Mouse (Mus musculus) C2C12 (cell line): Measurements from ENCODE around the gene Acsbg2. TPM values are rescaled to one million over a fixed set of nuclear protein-coding genes. Genes with fewer than 3 reads are reported as not detected.

Experiments
- H3K27me3 ChIP-seq: one replicate; pipeline ENCODE4 v1.6.1; 2011; ENCODE audit not compliant: control insufficient read depth, insufficient read depth, insufficient read length
- H3K36me3 ChIP-seq: one replicate; pipeline ENCODE4 v1.6.1; 2011; ENCODE audit not compliant: control insufficient read depth, insufficient read depth
- H3K4me3 ChIP-seq: one replicate; pipeline ENCODE4 v1.5.1; 2011; ENCODE audit warnings: mild to moderate bottlenecking, control low read depth; ENCODE audit not compliant: poor library complexity, insufficient read depth, severe bottlenecking
- H3K79me2 ChIP-seq: one replicate; pipeline ENCODE4 v1.6.1; 2011; ENCODE audit not compliant: control insufficient read depth, insufficient read depth
- H3K79me3 ChIP-seq: one replicate; pipeline ENCODE4 v1.6.1; 2011; ENCODE audit warnings: low read depth, control low read depth
- H3ac ChIP-seq: one replicate; pipeline ENCODE3; 2011; ENCODE audit warnings: low read depth; ENCODE audit not compliant: control insufficient read depth, insufficient read length
- CEBPB ChIP-seq: IDR thresholded peaks from one replicate; pipeline ENCODE4 v1.6.1; 2011; ENCODE audit warnings: low read depth, mild to moderate bottlenecking, control low read depth, moderate library complexity
- CTCF ChIP-seq: IDR thresholded peaks from one replicate; pipeline ENCODE4 v1.5.1; 2011; ENCODE audit not compliant: control insufficient read depth, insufficient read depth, insufficient read length
- FOSL1 ChIP-seq: IDR thresholded peaks from one replicate; pipeline ENCODE4 v1.8.0; 2011; ENCODE audit warnings: mild to moderate bottlenecking, low read length; ENCODE audit not compliant: poor library complexity, insufficient read depth, severe bottlenecking
- MAX ChIP-seq: IDR thresholded peaks from one replicate; pipeline ENCODE4 v1.6.1; 2011; ENCODE audit warnings: mild to moderate bottlenecking, control low read depth
- MYOD1 ChIP-seq: IDR thresholded peaks from one replicate; pipeline ENCODE4 v1.6.1; 2011; ENCODE audit warnings: low read depth; ENCODE audit not compliant: control insufficient read depth, insufficient read length
- MYOG ChIP-seq: IDR thresholded peaks from one replicate; pipeline ENCODE4 v1.6.1; 2011; ENCODE audit not compliant: control insufficient read depth, insufficient read length; ENCODE audit errors: extremely low read depth
- USF1 ChIP-seq: IDR thresholded peaks from one replicate; pipeline ENCODE4 v1.6.1; 2011; ENCODE audit warnings: low read depth, mild to moderate bottlenecking, control low read depth, moderate library complexity
- polyA plus RNA-seq: library from polyadenylated mRNA; unstranded; fragments of >200 nt; fragmentation: generic; extraction: Trizol; gene quantifications from one replicate; pipeline ENCODE4 v1.2.1, GENCODE M21; 2012; ENCODE audit warnings: missing spikeins

Gene Acsbg2
- polyA plus RNA-seq, 1 experiment: not detected

DNA sequence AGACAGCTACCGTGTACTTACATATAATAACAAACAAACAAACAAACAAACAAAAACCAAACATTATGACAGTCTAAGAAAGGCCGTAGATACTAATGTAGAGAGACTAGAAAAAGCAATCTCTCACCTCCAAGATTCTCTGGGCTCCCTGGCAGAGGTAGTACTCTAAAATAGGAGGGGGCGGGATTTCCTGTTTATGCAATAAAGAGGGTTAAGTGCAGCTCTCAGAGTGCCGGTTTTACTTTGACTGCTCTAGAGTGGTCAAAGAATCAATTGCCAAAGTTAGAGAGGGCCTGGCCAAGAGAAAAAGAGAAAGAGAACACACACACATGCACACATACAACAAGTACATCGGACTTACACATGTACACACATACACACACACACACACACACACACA is 32.1 kb downstream of the Acsbg2 start:
- Histone ChIP-seq H3K79me2 (no peaks in the 10 kb centered on the region), H3ac (no peak overlapping the region), H3K79me3 (no peaks in the 10 kb centered on the region), H3K36me3 (no peaks in the 10 kb centered on the region), H3K27me3 (peaks cover 50% of the 10 kb centered on the region), H3K4me3 (no peak overlapping the region)
- TF ChIP-seq MYOG: no peak
- TF ChIP-seq CEBPB: no peak
- no peak for TF ChIP-seq CTCF
- TF ChIP-seq MYOD1: no peak
- no peak for TF ChIP-seq USF1

DNA sequence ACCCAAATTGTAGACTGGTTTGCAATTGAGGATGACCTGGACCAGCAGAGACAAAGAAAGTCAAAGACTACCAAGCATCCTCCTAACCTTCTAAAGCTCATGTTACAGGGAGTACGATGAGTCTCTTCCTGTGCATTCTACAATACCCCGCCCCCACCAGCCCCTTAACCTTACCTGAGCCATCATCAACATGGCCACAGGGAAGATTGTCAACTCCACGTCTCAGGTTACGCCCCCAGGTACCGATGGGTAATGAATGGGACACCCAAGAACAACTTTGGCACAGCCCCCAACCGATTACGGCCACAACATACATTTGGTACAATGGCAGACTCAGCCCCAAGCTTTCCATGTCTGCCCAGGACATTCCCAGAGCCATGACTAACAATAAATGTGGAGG is 33.7 kb downstream of the Acsbg2 start:
- no peak overlapping the region for H3ac ChIP-seq
- no peaks in the 10 kb centered on the region for H3K36me3 ChIP-seq
- TF ChIP-seq USF1 (no peak), MYOD1 (no peak), MYOG (no peak), FOSL1 (no peak), MAX (no peak), CTCF (no peak), CEBPB (no peak)
- no peaks in the 10 kb centered on the region for H3K79me3 ChIP-seq
- H3K27me3 ChIP-seq: peaks cover 54% of the 10 kb centered on the region
- no peak overlapping the region for H3K4me3 ChIP-seq
- H3K79me2 ChIP-seq: no peaks in the 10 kb centered on the region

DNA sequence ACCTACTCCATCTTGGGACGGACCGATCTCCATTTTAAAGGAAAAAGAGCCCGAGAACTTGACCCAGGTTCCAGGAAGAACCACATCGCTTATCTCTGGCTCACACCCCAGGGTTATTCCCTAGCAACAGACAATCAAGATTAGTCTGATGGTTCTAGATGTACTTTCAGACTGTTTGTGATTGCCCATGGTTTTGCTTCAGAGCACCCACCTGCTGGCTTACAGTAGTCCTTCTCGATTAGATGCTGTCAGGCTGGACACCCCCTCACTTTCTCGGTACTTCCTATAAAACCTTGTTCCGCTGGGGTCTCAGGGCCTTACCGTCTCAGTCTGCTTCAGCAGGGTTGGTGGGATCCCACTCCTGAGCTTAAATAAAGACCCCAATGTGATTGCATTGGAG is 37.9 kb downstream of the Acsbg2 start:
- Histone ChIP-seq H3K79me2 (no peaks in the 10 kb centered on the region), H3K36me3 (no peaks in the 10 kb centered on the region), H3ac (no peak overlapping the region), H3K79me3 (no peaks in the 10 kb centered on the region), H3K4me3 (no peak overlapping the region), H3K27me3 (peaks cover 44% of the 10 kb centered on the region)
- TF ChIP-seq MAX (no peak), MYOD1 (no peak), CEBPB (no peak), USF1 (no peak), CTCF (no peak), FOSL1 (no peak), MYOG (no peak)

DNA sequence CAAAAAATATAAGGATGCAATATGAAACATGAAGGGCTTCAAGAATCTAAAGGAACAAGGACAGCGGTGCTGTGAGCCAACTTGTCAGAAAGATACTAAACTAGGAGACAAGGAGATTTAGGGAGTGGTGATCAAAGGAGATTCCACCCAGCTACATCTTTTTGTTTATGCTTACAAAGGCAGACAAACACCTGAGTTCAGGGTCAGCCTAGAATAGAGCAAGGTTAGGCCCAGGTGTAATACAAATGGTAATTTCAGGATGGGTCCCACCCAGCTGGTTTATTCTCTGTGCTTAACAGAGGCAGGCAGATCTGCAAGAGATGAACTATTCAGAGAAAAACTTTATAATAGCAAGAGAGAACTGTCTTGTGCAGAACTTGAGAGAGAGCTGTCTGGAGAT is 40.9 kb downstream of the Acsbg2 start:
- H3K36me3 ChIP-seq: no peaks in the 10 kb centered on the region
- no peak for TF ChIP-seq MAX
- no peak for TF ChIP-seq CTCF
- no peak for TF ChIP-seq MYOG
- TF ChIP-seq FOSL1: no peak
- TF ChIP-seq MYOD1: no peak
- no peak for TF ChIP-seq CEBPB
- no peak for TF ChIP-seq USF1
- H3K79me3 ChIP-seq: no peaks in the 10 kb centered on the region
- no peaks in the 10 kb centered on the region for H3K79me2 ChIP-seq
- no peak overlapping the region for H3K4me3 ChIP-seq
- H3K27me3 ChIP-seq: peaks cover 29% of the 10 kb centered on the region
- H3ac ChIP-seq: no peak overlapping the region

GRCm38 (mm10) chr17:56832918-56833317 is 41.3 kb downstream of the Acsbg2 start:
- Histone ChIP-seq H3K79me2 (no peaks in the 10 kb centered on the region), H3K4me3 (no peak overlapping the region), H3K36me3 (no peaks in the 10 kb centered on the region), H3ac (no peak overlapping the region), H3K79me3 (no peaks in the 10 kb centered on the region), H3K27me3 (peaks cover 24% of the 10 kb centered on the region)
- TF ChIP-seq MYOG (no peak), MAX (no peak), MYOD1 (no peak), USF1 (no peak), FOSL1 (no peak), CEBPB (no peak), CTCF (no peak)

- H3K36me3 ChIP-seq: no peaks in the 10 kb centered on the region
- H3ac ChIP-seq: peak overlapping the region; percentile 4
- H3K79me3 ChIP-seq: no peaks in the 10 kb centered on the region
- peaks cover 8% of the 10 kb centered on the region for H3K27me3 ChIP-seq
- TF ChIP-seq FOSL1 (no peak), USF1 (no peak), MYOD1 (no peak), CTCF (peak; percentile 7), MAX (no peak)
- H3K79me2 ChIP-seq: no peaks in the 10 kb centered on the region
- H3K4me3 ChIP-seq: no peak overlapping the region
Observed at GRCm38 (mm10) chr17:56831111-56831816, 43.0 kb downstream of the Acsbg2 start.
